Mouse (Mus musculus): ENCODE results near the gene Wfdc10. TPM values are rescaled to one million over a fixed set of nuclear protein-coding genes. Genes with fewer than 3 reads are reported as not detected.

Gene Wfdc10
- total RNA-seq, 1 experiment from 2014 or later = not detected

GRCm38 (mm10) chr2:164698201-164698600 lies 42.4 kb downstream of the Wfdc10 start, which contains the start of gene Spint4:
TSS of gene Spint4 (plus strand) at chr2:164698501.
- ATAC-seq (replicated peaks; ENCODE audit: low read depth, poor library complexity, severe bottlenecking) = no peak

GRCm38 (mm10) chr2:164700959-164701358 lies 45.1 kb downstream of the Wfdc10 start:
- ATAC-seq (replicated peaks; ENCODE audit: low read depth, poor library complexity, severe bottlenecking) = no peak

GRCm38 (mm10) chr2:164701761-164702160 lies 45.9 kb downstream of the Wfdc10 start:
- ATAC-seq (replicated peaks; ENCODE audit: low read depth, poor library complexity, severe bottlenecking) = no peak

- no peak for ATAC-seq (replicated peaks; ENCODE audit: low read depth, poor library complexity, severe bottlenecking)
These were observed 48.4 kb downstream of the Wfdc10 start for GRCm38 (mm10) chr2:164704235-164704634.

GRCm38 (mm10) chr2:164705328-164705727 lies 49.5 kb downstream of the Wfdc10 start:
- no peak for ATAC-seq (replicated peaks; ENCODE audit: low read depth, poor library complexity, severe bottlenecking)

GRCm38 (mm10) chr2:164705991-164706390 lies 50.1 kb downstream of the Wfdc10 start:
- no peak for ATAC-seq (replicated peaks; ENCODE audit: low read depth, poor library complexity, severe bottlenecking)

Other genes with a start within 250 kb of the Wfdc10 start
- gene Sdc4, start 212.2 kb upstream of the Wfdc10 start, total RNA-seq (2017) = 0.05 TPM in 1 of 2 replicates, not detected in the other
- 8.9 and 13.4 TPM in 2 replicates for gene Sys1, start 199.1 kb upstream of the Wfdc10 start, total RNA-seq (2017)
- 0.46 TPM in 1 of 2 replicates, not detected in the other for gene Gm20458, start 195.1 kb upstream of the Wfdc10 start, total RNA-seq (2017)
- not detected in 2 replicates for gene Trp53tg5, start 182.3 kb upstream of the Wfdc10 start, total RNA-seq (2017)
- 0.18 TPM in 1 of 2 replicates, not detected in the other for gene Dbndd2, start 169.9 kb upstream of the Wfdc10 start, total RNA-seq (2017)
- 30.6 and 33.2 TPM in 2 replicates for gene Pigt, start 158.5 kb upstream of the Wfdc10 start, total RNA-seq (2017)
- gene Wfdc2, start 93.6 kb upstream of the Wfdc10 start, total RNA-seq (2017) = not detected in 2 replicates
- not detected in 2 replicates for gene Spint3, start 82.6 kb upstream of the Wfdc10 start, total RNA-seq (2017)
- not detected in 2 replicates for gene Wfdc6a, start 70.6 kb upstream of the Wfdc10 start, total RNA-seq (2017)
- gene Eppin, start 62.5 kb upstream of the Wfdc10 start, total RNA-seq (2017) = not detected in 2 replicates
- gene Wfdc6b, start 42.5 kb upstream of the Wfdc10 start, total RNA-seq (2017) = not detected in 2 replicates
- gene Wfdc8, start 42.4 kb upstream of the Wfdc10 start, total RNA-seq (2017) = not detected in 2 replicates
- not detected in 2 replicates for gene Wfdc16, start 17.2 kb upstream of the Wfdc10 start, total RNA-seq (2017)
- gene Wfdc9, start 537 bp downstream of the Wfdc10 start, total RNA-seq (2017) = not detected in 2 replicates
- gene Wfdc11, start 18.0 kb downstream of the Wfdc10 start, total RNA-seq (2017) = not detected in 2 replicates
- gene Wfdc13, start 29.1 kb downstream of the Wfdc10 start, total RNA-seq (2017) = not detected in 2 replicates
- gene Spint4, start 42.5 kb downstream of the Wfdc10 start, total RNA-seq (2017) = not detected in 2 replicates
- gene Spint5, start 59.3 kb downstream of the Wfdc10 start, total RNA-seq (2017) = not detected in 2 replicates
- 1.1 TPM in 1 of 2 replicates, not detected in the other for gene Wfdc3, start 89.9 kb downstream of the Wfdc10 start, total RNA-seq (2017)
- 26.7 and 29.6 TPM in 2 replicates for gene Dnttip1, start 89.9 kb downstream of the Wfdc10 start, total RNA-seq (2017)
- gene Ube2c, start 113.9 kb downstream of the Wfdc10 start, total RNA-seq (2017) = 153 and 159 TPM in 2 replicates
- gene Tnnc2, start 123.9 kb downstream of the Wfdc10 start, total RNA-seq (2017) = not detected in 2 replicates
- gene Snx21, start 129.8 kb downstream of the Wfdc10 start, total RNA-seq (2017) = 0.23 TPM in 1 of 2 replicates, not detected in the other
- 14.0 and 14.8 TPM in 2 replicates for gene Acot8, start 148.8 kb downstream of the Wfdc10 start, total RNA-seq (2017)
- 3.0 and 3.7 TPM in 2 replicates for gene Zswim3, start 149.1 kb downstream of the Wfdc10 start, total RNA-seq (2017)
- gene Zswim1, start 166.6 kb downstream of the Wfdc10 start, total RNA-seq (2017) = 3.5 and 5.4 TPM in 2 replicates
- gene Spata25, start 172.5 kb downstream of the Wfdc10 start, total RNA-seq (2017) = not detected in 2 replicates
- 44.4 and 51.1 TPM in 2 replicates for gene Ctsa, start 176.8 kb downstream of the Wfdc10 start, total RNA-seq (2017)
- gene Neurl2, start 177.4 kb downstream of the Wfdc10 start, total RNA-seq (2017) = 0.55 and 0.87 TPM in 2 replicates
- not detected in 2 replicates for gene Pltp, start 201.7 kb downstream of the Wfdc10 start, total RNA-seq (2017)
- gene Pcif1, start 223.3 kb downstream of the Wfdc10 start, total RNA-seq (2017) = 18.8 and 19.2 TPM in 2 replicates

All from common myeloid progenitor, adult 5-6 weeks (primary cell).